Mouse (Mus musculus): ENCODE data around the gene Rita1.

Gene Rita1

DNA sequence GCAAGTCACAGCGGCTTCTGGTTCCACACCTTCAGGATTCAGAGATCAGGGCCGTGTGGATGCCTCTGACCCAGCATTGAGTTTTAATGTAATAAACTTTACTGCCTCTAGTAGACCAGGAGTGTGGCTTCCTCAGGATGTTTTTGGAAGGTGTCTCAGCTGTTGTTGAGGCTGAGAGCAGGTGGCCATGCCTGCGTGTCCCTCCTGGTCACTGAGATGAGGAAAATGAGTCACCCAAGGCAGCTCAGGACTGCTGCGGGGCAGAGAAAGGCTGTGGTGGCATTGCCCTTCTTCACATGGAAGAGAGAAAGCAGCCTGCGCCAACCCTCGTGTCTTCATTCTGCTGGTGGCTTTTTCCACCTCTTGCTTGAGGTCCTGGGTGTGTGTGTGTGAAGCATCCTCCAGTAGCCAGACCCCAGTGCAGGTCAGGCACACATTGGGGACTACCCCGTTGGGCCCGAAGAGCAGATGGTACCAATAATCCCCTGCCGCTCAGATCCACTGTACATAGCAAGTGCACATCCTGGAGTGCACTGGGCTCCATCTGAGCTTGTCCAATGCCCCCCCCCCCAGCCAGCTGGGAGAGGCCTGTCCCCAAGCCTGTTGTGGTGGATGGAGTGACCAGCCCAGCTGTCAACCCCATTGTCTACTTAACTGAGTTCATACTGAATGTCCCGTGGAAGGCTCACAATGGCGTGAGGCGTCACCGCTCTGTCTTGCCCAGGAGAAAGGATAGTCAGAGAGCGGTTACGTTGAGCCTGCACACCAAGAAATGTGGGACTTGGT lies 15.3 kb upstream of the Rita1 start:
- no peak for DNase-seq

DNA sequence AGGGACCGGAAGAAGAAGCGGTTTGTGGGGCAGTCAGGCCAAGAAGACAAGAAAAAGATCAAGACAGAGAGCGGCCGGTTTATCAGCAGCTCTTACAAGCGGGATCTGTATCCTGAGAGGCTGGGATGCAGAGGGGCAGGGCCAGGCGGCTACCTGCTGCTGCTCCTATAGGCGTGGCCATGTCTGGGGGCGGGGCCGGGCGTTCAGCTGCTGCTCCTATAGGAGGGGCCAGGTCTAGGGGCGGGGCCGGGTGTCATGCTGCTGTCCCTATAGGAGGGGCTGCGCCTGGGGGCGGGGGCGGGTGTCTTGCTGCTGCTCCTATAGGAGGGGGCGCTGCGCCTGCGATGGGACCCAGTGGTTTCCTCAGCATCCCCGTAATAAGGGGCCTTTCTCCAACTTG lies 14.0 kb upstream of the Rita1 start:
- peak; percentile 56 for DNase-seq

DNA sequence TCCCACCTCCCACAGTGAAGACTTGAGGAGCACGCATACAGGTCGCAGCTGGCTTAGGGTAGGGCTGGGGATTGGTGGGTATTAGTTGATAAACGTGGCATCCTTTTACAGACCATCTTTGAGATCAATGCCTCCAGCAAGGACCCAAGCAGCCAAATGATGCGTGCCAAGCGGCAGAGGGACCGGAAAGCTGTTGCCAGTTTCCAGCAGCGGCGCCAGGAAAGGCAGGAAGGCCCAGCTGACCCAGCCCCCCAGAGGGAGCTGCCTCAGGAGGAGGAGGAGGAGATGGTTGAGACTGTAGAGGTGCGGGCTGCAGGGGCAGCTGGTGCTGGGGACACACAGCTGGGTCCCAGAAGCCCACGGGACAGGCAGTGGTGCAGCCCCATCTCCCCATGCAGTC lies 12.0 kb upstream of the Rita1 start:
- DNase-seq = no peak

DNA sequence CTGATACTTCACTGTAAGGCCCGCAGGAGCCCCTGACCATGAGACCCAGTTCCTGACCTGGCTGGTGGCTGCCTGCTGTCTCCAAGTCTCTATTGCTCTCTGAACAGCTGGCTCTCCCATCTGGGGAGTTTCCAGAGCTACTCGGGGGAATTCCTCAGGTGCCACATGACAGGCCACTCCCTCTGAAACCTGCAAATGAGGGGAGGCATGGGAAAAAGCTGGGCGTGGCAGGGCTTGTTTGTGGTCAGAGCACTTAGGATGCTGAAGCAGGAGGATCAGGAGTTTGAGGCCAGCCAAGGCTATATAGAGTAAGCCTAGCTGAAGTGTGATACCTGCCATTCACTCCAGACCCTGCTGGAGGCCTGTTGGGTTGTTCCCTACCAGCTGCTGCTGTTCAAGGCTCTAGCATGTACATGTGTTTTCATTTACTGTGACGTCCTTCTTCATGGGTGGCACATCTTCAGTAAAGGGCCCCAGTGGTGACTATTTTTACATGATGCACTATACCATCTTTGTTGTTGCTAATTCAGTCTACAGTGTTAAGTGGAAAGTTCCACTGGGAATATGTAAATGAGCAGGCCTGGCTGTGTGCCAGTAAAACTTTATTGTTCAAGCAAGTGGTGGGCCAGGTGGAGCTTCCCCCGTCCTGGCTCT lies 9.9 kb upstream of the Rita1 start:
- DNase-seq = peak; percentile 53

DNA sequence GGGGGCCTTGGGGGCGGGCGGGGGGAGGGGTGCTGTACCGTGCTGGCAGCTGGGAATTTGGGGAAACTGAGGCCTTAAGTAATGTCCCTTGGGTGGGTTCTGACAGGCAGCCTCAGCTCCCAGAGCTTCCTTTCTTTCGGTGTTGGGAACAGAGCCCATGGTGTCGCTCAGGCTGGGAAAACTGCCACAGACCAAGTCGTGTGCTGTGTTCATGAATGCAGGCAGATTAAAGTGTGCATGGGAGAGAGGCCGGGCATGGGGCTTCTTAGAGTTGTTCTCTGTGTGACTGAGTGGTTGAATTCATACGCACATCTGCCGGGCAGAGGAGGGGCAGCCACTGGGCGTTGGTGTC lies 9.4 kb upstream of the Rita1 start:
- DNase-seq = no peak

DNA sequence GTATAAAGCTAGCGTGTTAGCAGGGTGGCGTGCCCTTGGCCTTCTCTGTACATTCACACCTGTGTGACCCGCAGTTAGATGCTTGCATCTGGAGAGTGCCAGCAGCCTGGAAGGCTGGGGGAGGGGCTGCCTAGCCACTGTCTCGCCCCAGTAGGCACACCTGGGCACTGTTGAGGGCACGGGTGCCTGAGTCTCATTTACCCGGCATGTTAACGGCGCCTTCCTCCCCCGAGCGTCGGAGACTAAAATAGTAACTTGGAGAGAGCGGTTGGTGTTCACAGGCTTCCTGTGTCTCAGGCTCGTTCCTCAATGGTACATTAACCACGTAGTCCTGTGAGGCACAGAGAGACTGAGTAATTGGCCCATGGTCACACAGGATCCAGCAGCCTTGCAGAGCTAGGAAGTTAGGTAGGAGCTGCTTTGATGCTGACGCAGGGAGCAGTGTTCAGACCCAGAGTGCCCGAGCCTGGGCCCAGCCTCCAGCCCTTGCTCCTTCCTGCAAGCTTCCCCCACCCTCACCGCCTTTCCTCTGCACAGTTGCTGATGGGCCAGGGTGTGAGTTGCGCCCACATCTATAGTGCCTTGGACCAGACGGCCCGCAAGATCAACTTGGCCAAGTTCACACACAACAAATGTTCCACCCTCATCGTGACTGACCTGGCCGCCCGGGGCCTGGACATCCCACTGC lies 8.8 kb upstream of the Rita1 start:
- DNase-seq = peak; percentile 61

DNA sequence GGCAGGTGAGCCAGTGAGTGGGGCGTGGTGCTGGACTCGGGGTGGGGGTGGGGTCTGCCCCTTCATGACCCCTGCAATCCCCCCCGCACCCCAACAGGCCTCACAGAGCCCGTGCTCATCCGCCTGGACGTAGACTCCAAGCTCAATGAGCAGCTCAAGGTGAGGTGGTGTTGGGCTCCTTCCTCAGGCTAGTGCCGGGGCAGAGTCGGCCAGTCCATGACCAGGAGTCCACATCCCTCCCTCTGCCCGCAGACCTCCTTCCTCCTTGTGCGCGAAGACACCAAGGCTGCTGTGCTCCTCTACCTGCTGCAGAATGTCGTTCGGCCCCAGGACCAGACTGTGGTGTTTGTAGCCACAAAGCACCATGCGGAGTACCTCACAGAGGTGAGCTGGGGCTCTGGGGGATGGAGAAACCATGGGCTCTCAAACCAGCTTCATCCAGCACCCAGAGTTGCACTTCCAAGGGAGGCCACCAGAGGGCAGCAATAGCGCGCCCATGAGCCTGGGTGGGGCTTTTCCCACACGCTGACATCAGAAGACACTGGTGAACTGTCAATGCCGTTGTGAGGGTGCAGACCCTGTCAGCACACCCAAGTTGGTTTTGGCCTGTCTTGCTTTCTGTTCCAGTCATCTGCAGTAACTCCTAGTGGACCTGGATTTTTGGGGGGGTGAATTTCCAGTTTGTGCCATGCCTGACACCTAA lies 8.1 kb upstream of the Rita1 start:
- DNase-seq = peak; percentile 87

DNA sequence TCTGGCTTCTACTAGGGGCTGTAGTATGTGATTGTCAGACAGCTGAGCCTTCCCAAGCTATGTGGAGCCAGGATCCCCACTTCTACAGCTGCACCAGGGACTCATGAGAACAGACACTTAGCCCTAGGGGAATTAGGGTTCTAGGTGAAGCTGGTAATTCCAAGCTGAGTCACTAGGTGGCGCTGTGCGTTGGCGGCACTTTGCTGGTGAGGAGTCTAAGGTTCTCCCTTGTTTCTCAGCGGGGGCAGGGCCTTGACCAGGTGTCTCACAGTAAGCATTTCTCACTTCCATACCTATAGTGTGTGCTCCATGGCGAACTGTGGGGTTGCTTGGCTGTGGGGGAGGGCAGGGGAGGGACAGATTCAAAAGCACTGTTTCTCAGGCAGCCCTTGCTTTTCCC lies 6.8 kb upstream of the Rita1 start:
- DNase-seq = peak; percentile 74

DNA sequence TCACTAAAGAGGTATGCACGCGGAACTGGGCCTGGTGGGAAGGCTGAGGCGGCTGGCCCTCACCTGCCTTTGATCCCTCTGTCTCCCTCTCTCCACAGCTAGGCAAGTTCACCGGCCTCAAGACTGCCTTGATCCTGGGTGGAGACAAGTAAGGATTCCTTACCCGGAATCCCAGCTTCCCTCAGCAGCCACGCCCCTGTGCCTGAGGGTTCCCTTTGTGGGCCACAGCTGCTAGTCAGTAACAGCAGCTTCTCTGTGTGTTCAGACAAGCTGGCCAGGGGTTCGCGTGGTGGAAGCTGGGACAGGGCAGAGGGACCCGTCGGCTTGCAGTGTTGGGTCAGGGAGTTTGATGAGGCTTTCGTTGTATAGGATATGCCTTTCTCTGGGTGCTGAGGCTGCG lies 6.4 kb upstream of the Rita1 start:
- DNase-seq = no peak

DNA sequence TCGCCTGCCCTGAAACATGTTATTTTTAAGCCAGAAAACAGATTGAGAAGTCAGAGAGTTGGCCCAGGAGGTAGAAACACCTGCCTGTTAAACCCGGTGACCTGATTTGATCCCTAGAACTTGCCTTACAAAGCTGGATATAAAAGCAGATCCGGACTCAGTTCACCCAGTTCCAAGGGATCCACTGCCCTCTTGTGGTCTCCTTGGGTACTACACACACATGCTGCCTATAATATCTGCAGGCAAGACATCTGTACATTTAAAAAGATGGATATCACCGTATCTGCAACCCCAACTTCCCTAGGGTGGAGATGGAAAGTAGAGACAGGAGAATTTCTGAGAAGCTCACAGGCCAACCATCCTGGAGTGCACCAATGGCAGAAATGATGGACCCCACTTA lies 3.5 kb upstream of the Rita1 start:
- DNase-seq = peak; percentile 55

DNA sequence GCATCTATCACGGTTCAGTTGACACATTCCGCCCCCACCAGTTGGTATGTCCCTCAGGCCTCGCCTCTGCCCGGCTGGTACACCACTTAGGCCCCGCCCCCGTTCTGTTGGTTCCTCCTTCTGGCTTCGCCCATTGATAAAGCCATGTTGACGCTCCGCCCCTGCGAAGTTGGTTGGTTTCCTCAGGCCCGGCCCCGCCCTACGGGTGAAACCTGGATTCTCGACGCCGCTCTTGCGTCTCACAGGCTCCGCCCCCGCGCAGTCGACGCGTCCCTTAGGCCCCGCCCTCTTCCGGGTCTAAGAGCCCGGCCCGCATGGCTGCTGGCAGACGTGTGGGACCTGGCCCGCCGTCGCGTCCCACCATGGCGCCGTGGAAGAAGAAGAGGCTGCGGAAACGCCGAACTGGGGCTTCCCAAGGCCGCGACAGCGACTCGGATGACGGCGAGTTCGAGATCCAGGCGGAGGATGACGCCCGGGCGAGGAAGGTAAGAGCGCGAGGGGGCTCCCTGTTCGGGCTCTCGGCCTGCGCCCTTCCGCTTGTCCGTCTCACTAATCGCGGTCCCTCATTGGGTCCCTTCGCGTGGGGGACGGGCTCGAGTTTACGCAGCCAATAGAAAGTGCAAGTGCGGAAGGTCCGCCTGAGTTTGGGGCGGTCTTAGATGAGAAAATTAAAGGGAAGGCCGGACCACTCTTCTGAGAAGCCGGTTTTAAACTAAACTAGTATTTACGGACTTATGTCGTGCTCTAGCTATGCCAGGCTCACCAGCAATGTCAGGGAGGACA lies 624 bp upstream of the Rita1 start:
- peak; percentile 100 for DNase-seq

DNA sequence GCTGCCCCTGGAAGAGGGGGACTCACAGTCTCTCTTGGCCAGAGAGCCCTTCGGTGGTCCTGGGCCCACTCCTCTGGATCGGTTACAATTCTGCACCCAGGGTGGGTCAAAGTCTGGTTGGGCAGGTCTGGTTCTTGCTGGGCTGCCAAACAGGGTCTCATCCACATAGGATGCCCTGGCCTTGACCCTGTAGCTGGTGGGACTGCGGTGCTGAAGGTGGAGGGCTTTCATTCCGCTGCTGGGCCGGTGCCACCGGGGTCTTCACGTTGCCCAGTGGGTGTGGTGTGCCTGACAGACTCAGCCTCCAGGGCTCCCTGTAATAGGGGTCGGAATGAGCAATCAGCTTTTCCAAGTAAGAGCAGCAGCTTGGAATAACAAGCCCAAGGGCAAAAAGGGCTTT lies 973 bp downstream of the Rita1 start:
- DNase-seq = peak; percentile 24

DNA sequence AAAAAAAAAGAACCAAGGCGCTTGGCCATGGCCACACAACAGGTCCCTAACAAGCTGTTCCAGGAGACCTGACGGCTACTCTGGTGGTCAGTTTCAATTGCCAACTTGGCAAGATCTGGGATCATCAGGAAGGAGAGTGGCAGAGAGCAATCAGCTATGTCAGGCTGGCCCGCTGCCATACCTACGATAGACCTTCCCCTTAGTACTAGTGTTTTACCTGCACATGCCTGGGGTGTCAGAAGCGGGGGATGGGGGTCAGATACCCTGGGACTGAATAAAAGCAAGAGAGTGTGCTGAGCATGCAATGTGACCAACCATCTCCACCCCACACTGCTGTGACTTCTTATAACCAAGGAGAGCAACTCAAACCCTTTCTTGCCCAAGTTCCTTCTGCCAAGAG lies 1.5 kb downstream of the Rita1 start:
- DNase-seq = peak; percentile 68

DNA sequence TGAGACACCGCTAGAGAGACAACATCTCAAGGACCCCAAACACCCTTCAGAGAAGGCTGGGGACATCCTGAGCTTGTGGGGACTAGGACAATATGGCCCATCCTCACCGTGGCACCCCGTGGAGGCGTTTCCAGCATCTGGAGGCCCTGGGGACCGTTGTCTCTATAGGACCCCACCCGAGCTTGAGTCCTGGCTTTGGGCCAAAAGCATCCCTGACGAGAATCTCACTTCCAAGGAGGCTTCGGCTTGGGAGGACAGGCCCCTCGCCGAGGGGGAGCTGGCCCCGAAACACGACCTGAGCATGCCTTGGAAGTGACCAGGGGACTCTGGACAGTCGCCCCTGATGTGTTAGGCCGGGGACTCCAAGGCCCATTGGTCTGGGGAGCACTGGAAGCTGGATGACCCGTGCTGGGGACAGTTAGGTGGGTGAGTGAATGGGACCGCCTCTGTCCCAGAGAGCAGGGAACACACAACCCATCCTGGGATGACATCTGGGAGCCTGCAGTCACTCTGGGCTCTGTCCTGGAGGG lies 3.1 kb downstream of the Rita1 start:
- peak; percentile 14 for DNase-seq

DNA sequence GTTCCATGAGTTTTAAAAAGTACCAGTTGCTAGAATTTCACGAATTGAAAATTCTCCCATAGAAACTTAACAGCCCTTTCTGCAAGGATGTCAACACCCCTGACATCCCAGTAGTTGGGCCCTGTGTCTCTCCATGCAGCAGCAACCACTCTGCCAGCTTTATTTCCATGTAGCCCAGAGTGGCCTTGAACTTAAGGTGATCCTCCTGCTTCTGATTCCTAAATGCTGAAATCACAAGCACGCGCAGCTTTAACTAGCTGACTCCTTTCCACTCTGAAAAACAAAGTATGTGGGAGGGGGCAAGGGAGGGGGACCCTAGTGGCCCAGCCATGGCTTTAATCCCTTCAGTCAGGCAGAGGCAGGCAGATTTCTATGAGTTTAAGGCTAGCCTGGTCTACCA lies 5.1 kb downstream of the Rita1 start:
- DNase-seq = no peak

DNA sequence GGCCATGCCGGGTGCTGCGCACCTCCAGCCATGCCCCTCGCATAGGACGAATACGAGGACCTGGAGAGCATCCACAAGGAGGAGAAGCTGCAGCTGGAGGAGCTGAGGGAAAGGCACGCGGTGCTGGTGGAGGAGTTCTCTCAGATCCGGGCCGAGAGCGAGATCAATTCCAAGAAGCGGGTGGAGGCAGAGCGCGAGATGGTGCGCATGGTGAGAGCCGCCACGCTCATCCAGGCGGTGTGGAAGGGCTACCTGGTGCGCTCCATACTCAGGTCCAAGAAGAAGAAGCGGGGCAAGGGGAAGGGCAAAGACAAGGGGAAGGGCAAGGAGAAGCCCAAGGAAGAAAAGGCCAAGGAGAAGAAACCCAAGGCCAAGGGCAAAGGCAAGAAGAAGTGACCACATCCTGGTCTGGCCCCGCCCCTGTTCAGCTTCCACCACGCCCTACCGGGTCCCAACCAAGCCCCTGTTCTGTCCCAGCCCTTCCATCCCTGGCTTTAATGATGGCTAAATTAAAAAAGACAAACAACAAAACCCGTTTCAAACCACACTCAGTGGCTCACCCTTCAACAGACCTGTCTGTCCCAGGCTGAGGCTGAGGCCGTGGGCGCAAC lies 5.7 kb downstream of the Rita1 start:
- DNase-seq = no peak

DNA sequence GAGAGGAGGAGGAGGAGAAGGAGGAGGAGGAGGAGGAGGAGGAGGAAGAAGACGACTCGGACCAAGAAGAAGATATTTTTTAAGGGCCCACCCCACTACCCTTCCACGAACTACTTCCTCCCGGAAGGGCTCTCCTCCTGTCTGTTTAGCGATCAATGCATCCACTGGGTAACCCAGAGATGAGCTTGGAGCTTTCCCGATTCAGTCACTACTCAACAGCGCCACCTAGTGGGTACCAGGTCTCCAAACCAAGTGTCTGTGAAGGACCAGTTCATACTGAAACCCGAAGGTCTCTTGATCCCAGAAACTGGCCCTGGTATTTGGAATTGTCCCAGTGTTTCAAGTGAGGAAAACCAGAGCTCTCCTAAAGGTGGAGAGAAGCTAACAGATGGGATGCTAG lies 6.7 kb downstream of the Rita1 start:
- DNase-seq = peak; percentile 95

DNA sequence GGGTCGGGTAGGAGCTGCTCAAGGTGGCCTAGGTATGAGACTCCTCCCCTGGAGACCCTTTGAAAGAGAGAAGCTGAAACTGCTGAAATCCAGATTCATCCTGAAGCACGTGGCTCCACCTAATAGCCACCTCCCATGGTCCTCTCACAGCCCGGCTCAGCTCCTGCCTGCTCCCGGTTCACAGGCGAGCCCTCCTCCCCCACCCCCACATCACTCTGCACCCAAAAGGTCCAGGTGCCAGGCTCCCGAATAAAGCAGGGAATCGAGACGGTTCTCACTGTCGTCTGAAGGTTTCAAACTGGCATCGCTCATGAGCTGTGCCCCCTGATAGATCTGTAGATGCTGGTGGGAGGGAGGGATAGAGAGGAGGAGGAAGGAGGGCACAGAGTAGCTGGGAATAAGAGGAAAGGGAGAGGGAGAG lies 7.1 kb downstream of the Rita1 start:
- no peak for DNase-seq

DNA sequence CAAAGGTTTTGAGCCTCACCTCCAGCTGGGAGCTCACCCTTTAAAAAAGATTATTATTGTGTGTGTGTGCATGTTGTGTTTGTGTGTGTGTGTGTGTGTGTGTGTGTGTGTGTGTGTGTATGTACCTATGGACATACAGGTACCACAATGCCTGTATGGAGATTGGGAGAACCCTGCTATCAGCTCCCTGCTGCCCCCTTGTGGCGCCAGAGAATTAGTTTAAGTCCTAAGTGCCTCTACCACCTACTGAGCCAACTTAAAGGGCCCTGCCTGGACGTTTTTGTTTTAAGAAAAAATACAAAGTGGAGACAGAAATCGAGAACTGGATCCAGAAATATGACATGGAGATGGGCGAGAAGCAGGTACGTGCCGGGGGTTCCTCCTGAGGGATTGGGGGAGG lies 7.5 kb downstream of the Rita1 start:
- DNase-seq = peak; percentile 94

DNA sequence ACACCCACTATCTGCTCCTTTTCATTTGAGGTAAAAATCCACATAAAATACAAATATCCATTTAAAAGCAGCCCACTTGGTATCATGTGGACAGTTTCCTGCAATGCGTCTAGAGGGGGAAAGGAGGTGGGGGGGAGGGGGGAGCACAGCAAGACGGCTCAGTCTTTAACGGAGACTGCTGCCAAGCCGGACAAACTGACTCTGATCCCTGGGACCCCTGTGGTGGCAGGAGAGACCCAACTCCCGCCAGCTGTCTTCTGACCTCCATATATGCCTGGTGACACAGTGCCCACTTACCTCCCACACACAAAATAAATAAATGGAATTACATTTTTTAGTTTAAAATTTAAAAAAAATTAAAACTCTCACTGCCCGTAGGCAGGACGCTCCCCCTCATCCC lies 8.9 kb downstream of the Rita1 start:
- no peak for DNase-seq

DNA sequence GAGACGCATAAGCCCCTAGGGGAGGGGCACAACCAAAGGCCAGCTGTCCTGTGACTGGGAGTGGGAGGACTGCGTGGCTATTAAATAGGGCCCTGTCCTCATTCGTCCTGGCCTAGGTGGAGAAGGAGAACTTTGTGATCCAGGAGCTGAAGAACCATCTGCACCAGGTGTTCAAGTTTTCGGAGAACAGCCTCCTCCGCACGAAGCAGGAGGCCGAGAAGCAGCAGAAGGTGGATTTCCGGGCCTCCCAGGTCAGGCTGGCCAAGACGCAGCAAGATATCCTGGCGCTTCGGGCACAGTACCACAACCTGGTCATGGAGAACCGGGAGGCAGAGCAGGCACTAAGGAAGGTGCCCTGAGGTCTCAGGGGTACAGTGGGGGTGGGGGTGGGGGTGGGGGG lies 10.2 kb downstream of the Rita1 start:
- DNase-seq = no peak

Measured in kidney, postnatal 10 days (tissue).